Mouse (Mus musculus) spleen, postnatal 14 days (tissue): ENCODE results near the gene Lrwd1.
"Not testable (repeated sequence)": the region's sequence is repeated elsewhere in the genome, so short reads cannot be mapped to it uniquely, and the experiment has no call there.

ENCODE experiments used
- DNase-seq, 2 experiments: peaks; one replicate each; pipeline ENCODE4 v3.0.0; 2021 to 2022; ENCODE audit warnings: low spot score in 2 of 2

Gene Lrwd1

GRCm38 (mm10) chr5:136147704-136148103 is 11.8 kb upstream of the Lrwd1 start:
- DNase-seq, result no peak

GRCm38 (mm10) chr5:136146936-136147335 is 11.1 kb upstream of the Lrwd1 start:
- DNase-seq, result no peak

GRCm38 (mm10) chr5:136144606-136145430 is 8.9 kb upstream of the Lrwd1 start:
- DNase-seq, result no peak

GRCm38 (mm10) chr5:136143161-136143755 is 7.4 kb upstream of the Lrwd1 start:
- no peak for DNase-seq

GRCm38 (mm10) chr5:136142746-136143145 is 6.9 kb upstream of the Lrwd1 start:
- DNase-seq, result no peak

GRCm38 (mm10) chr5:136140057-136140482 is 4.2 kb upstream of the Lrwd1 start:
- DNase-seq, result no peak

GRCm38 (mm10) chr5:136139393-136139792 is 3.5 kb upstream of the Lrwd1 start:
- DNase-seq, result no peak

- DNase-seq, result peak; percentile 39 to 70
Measured at GRCm38 (mm10) chr5:136137658-136138274, 1.9 kb upstream of the Lrwd1 start.

GRCm38 (mm10) chr5:136136292-136136990 is 567 bp upstream of the Lrwd1 start:
- DNase-seq, result no peak

GRCm38 (mm10) chr5:136122165-136122564 is 13.7 kb downstream of the Lrwd1 start:
- no peak for DNase-seq

GRCm38 (mm10) chr5:136116784-136117112 is 19.1 kb downstream of the Lrwd1 start:
- DNase-seq, result no peak

- peak; percentile 95 to 98 for DNase-seq
Measured at GRCm38 (mm10) chr5:136115891-136116783, 19.7 kb downstream of the Lrwd1 start, which contains the start of gene Polr2j. Gene Polr2j (plus strand): TSS chr5:136116631.

- DNase-seq, result not testable (repeated sequence)
Measured at GRCm38 (mm10) chr5:136113546-136113945, 22.3 kb downstream of the Lrwd1 start.

- no peak for DNase-seq
Measured at GRCm38 (mm10) chr5:136109042-136109441, 26.8 kb downstream of the Lrwd1 start.

GRCm38 (mm10) chr5:136108486-136108885 is 27.4 kb downstream of the Lrwd1 start:
- DNase-seq, result no peak

- peak in 1 of 2 experiments; percentile 37 for DNase-seq
Measured at GRCm38 (mm10) chr5:136104511-136104910, 31.4 kb downstream of the Lrwd1 start.

GRCm38 (mm10) chr5:136102099-136102820 is 33.6 kb downstream of the Lrwd1 start:
- DNase-seq, result peak; percentile 29 to 48

- no peak for DNase-seq
Measured at GRCm38 (mm10) chr5:136098536-136098935, 37.3 kb downstream of the Lrwd1 start.

- DNase-seq, result no peak
Measured at GRCm38 (mm10) chr5:136095089-136095488, 40.8 kb downstream of the Lrwd1 start.

GRCm38 (mm10) chr5:136094249-136095010 is 41.4 kb downstream of the Lrwd1 start:
- DNase-seq, result no peak
